Mouse (Mus musculus) testis, postnatal 10 days (tissue): ENCODE data around the gene Habp4.

Experiments
- DNase-seq: peaks from one replicate; pipeline ENCODE4 v3.0.0; 2021; ENCODE audit warnings: low spot score

Gene Habp4

GRCm38 (mm10) chr13:64161548-64161915 is at the start of gene Habp4:
Gene Habp4 (plus strand): TSS chr13:64161824.
- peak; percentile 99 for DNase-seq

- DNase-seq, result peak; percentile 7
These were observed 44.2 kb upstream of the Habp4 start for GRCm38 (mm10) chr13:64117442-64117841.

DNA sequence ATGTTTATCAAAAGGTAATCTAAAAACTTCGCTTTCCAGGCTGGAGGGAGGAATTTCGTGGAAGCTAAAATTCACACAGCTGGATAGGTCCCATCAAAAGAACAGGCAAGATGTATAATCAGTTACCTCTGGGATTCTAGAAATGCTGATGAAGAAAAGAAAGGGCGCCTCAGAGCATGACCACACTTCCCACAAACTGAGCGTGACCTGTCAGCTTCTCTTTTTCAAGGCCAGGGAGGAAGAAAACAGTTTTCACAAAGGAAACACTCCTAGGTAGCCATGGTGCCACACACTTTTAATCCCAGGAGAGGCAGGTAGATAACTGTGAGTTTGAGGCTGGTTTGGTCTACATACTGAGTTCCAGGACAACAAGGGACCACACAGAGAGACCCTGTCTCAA is 40.9 kb upstream of the Habp4 start:
- peak; percentile 7 for DNase-seq

GRCm38 (mm10) chr13:64123491-64124188 is 38.0 kb upstream of the Habp4 start:
- DNase-seq, result peak; percentile 6

- DNase-seq, result peak; percentile 21
These were observed 36.7 kb upstream of the Habp4 start for GRCm38 (mm10) chr13:64124886-64125285.

GRCm38 (mm10) chr13:64126316-64126715 is 35.3 kb upstream of the Habp4 start:
- DNase-seq, result peak; percentile 27

- peak; percentile 83 for DNase-seq
These were observed 32.6 kb upstream of the Habp4 start, which contains the start of gene Slc35d2 for GRCm38 (mm10) chr13:64128858-64129615. Gene Slc35d2 (minus strand): TSS chr13:64129368.

- peak; percentile 60 for DNase-seq
These were observed 31.8 kb upstream of the Habp4 start for GRCm38 (mm10) chr13:64129616-64130375.

DNA sequence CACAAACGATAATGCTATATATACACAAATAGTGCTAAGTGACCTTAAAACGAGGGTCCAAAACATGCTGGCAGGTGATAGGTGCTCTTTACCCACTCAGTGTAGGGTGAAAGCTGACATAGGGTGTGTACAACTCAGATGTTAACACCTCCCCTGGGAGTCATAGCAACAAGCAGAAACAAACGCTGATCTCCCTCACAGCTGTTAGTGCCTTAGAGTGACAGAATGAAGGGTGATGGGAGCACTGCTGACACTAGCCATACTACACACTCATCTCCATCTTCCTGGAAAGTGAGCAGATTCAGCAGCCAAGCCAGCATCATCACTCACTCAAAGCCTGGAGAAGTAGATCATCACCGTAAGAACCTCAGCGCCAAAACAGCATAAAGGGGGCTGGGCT is 11.5 kb upstream of the Habp4 start:
- no peak for DNase-seq

DNA sequence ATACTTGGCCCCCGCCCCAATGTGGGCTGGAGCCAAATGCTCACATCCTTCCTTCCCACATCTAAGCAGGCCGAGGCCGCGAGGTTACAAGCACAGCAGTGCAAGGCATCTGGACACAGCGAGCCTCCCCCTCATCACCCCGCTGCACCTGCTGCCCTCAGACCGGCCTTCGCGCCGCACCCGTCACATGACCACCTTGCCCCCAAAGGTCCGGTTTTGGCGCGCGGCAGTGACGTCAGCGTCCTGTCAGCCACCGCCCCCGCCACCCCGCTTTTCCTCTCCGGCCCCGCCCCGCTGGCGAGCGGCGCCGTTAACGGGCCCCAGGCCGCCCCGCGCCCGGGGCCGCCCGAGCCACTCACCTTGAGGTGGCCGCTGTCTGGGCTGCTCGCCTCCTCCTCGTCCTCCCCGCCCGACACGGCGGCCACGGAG is 9.4 kb upstream of the Habp4 start:
- peak; percentile 95 for DNase-seq

DNA sequence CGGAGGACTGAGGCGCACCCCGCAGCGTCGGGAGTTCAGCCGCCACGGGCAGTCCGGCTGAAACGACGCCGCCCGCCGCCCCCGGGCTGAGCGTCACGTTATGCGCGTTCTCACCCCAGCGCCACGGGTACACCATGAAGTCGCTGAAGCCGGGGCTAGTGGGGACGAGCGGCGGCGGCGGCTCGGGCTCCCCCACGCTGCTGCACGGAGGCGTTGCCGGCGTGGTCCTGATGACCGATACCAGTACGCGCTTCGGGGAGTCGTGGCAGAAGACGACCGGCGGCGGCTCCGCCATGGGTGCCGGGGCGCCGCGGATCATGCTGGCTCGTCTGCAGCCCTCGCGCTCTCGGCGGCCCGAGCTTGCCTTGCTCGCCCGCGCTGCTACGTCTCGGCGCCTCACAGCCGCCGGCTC is 8.9 kb upstream of the Habp4 start:
- no peak for DNase-seq

- peak; percentile 99 for DNase-seq
These were observed 8.4 kb upstream of the Habp4 start, which contains the start of gene Zfp367 for GRCm38 (mm10) chr13:64153083-64153682. Gene Zfp367 (minus strand): TSS chr13:64153202.

GRCm38 (mm10) chr13:64153751-64154267 is 7.8 kb upstream of the Habp4 start:
- peak; percentile 61 for DNase-seq

DNA sequence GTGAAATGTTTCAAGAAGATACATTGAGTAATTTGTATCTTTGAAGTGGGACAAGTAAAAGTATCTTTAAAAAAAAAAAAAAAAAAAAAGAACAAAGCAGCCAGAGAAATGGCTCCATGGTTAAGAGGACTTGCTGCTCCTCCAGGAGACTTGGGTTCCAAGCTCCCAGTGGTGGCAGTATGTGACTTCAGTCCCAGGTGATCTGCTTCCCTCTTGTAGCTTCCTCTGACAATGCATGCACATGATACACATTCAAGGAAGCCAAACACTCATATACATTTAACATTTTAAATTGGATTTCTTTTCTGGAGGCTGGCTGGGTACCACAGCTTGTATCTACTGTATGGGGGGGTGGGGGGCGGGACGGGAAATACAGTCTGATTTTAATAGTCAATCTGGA is 7.0 kb upstream of the Habp4 start:
- no peak for DNase-seq

GRCm38 (mm10) chr13:64155171-64155571 is 6.5 kb upstream of the Habp4 start:
- DNase-seq, result no peak

DNA sequence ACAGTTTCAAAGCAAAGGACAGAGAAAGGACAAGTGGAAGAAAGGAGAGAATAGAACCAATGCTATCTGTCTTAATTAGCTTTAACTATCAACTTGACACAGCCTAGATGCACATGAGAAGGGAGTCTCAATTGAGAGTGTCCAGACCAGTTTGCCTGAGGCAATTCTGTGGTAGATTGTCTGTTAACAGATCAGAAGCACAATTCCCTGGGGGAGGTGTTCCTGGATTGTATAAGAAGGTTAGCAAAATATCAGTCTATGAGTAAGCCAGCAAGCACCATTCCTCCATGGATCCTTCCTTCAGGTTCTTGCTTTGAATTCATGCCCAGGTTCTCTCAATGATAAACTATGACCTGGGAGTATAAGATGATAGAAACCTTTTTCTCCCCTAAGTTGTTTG is 4.7 kb upstream of the Habp4 start:
- no peak for DNase-seq

- peak; percentile 72 for DNase-seq
These were observed 440 bp downstream of the Habp4 start for GRCm38 (mm10) chr13:64161916-64162611.

- DNase-seq, result peak; percentile 49
These were observed 1.0 kb downstream of the Habp4 start for GRCm38 (mm10) chr13:64162626-64163025.

DNA sequence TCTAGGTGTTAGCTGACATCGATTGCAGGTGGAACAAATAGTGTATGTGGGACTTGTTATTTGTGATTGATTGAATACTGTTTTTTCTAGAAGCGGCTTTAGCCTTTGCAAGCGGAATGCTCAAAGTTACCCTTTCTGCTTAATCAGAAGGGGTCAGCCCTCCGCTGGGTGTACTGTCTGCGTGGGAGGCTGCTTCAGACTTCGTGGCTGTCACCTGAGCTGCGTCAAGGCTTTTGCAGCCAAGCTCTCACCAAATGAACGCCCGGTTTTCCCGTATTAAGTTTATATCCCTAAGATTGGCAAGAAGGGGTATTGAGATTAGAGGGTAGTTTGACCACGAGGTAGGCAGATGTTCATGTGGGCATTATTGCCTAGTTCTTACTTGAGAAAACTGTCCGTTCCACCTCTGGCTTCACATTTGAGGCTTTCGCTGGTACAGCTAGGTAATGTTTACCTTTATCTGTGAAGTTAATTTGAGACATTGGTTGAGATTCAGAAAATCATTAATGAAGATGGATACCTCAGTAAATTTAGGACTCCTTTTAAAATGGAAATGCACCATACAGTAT is 1.6 kb downstream of the Habp4 start:
- DNase-seq, result peak; percentile 35

DNA sequence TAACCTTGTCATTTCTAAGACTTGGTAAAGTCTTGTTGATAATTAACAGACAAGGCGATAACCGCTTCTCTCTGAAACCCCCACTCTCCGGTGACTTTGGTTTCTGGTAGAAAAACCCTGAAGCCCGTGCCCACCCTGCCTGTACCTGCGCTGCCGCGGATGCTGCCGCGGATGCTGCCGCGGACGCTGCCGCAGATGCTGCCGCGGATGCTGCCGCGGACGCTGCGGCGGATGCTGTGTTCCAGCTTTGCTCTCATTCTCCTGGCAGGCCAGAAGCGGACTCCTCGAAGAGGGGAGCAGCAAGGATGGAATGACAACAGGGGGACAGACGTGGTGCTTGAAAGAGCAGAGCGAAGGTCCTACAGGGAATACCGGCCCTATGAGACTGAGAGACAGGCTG is 8.1 kb downstream of the Habp4 start:
- peak; percentile 52 for DNase-seq

DNA sequence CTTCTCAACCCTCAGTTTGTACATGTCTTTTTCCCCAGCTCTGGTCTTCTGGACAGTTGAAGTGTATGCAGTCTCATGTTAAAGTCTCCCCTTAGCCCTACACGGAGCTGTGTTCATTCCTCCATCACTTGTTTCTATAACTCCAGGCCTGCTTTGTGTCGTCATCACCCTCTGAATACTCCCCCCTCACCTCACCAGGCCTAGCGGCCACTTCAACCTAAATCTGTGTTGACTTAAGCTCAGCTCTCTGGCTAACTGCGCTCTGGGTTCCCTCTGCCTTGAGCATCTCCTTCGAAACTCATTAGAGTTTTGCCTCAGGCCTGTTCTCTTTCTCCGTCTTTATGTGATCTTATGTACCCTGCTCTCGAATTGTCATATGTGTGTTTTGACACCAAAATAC is 16.4 kb downstream of the Habp4 start:
- no peak for DNase-seq
